Mouse (Mus musculus) liver, embryonic 11.5 days (tissue): ENCODE measurements around the gene Hdac1. TPM values are rescaled to one million over a fixed set of nuclear protein-coding genes. Genes with fewer than 3 reads are reported as not detected.
A peak's percentile ranks its signal among the peaks of the same experiment; 100 is the strongest.

Source experiments
- ATAC-seq: fragments of 200-750 bp; cut with Nextera tagmentation; replicated peaks from 2 replicates; pipeline ENCODE4 v1.8.0; 2017; ENCODE audit warnings: moderate number of reproducible peaks, mild to moderate bottlenecking, moderate TSS enrichment, moderate library complexity; ENCODE audit not compliant: low FRiP score
- DNase-seq: peaks from one replicate; pipeline ENCODE4 v3.0.0-alpha.2; 2017; ENCODE audit warnings: low spot score
- H3K27ac ChIP-seq: fragments of 300-500 bp; sonication (generic); 2 replicates; pipeline ENCODE4 v1.5.1; 2014; ENCODE audit warnings: mild to moderate bottlenecking, low read depth, low read length, control low read depth
- H3K27me3 ChIP-seq: fragments of 300-500 bp; sonication (generic); replicated peaks from 2 replicates; pipeline ENCODE4 v1.6.1; 2014; ENCODE audit warnings: low read length, mixed read lengths; ENCODE audit not compliant: control insufficient read depth, insufficient read depth
- H3K36me3 ChIP-seq: fragments of 300-500 bp; sonication (generic); 2 replicates; pipeline ENCODE4 v1.6.1; 2014; ENCODE audit warnings: mild to moderate bottlenecking, low read length, moderate library complexity, mixed read lengths; ENCODE audit not compliant: control insufficient read depth, insufficient read depth
- H3K4me1 ChIP-seq: fragments of 300-500 bp; sonication (generic); replicated peaks from 2 replicates; pipeline ENCODE4 v1.6.1; 2014; ENCODE audit warnings: low read length, mixed read lengths; ENCODE audit not compliant: control insufficient read depth, insufficient read depth
- H3K4me2 ChIP-seq: fragments of 300-500 bp; sonication (generic); 2 replicates; pipeline ENCODE4 v1.6.1; 2014; ENCODE audit warnings: mild to moderate bottlenecking, control low read depth, moderate library complexity
- H3K4me3 ChIP-seq: fragments of 300-500 bp; sonication (generic); 2 replicates; pipeline ENCODE4 v1.5.1; 2014; ENCODE audit warnings: low read depth, low read length, control low read depth
- H3K9ac ChIP-seq: fragments of 300-500 bp; sonication (generic); 2 replicates; pipeline ENCODE4 v1.6.1; 2014; ENCODE audit warnings: low read depth, low read length, control low read depth
- H3K9me3 ChIP-seq: fragments of 300-500 bp; sonication (generic); 2 replicates; pipeline ENCODE4 v1.6.1; 2016; ENCODE audit warnings: low read length, inconsistent platforms, mixed read lengths; ENCODE audit not compliant: control insufficient read depth
- WGBS: fragments of 180-500 bp; shearing (Covaris S2); extraction: QIAGEN DNeasy Blood & Tissue Kit; methylation state at CpG from one replicate; pipeline ENCODE4 v1.1.7; 2014; 5-methylcytosine and 5-hydroxymethylcytosine counted together
- polyA plus RNA-seq: library from polyadenylated mRNA; unstranded; fragments of >200 nt; fragmentation: Nextera tagmentation; extraction: Ambion mirVana; gene quantifications from 2 replicates; pipeline ENCODE4 v1.2.1, GENCODE M21; 2014

Gene Hdac1
- polyA plus RNA-seq, 1 experiment from 2014 or later: 215 TPM

- Histone ChIP-seq H3K4me1 (no peaks in the 10 kb centered on the region), H3K4me2 (no peak overlapping the region), H3K27ac (no peak overlapping the region), H3K27me3 (no peaks in the 10 kb centered on the region), H3K36me3 (peaks cover 50% of the 10 kb centered on the region), H3K9ac (no peak overlapping the region), H3K9me3 (no peaks in the 10 kb centered on the region), H3K4me3 (no peak overlapping the region)
- WGBS: 88% methylated on average over 3 of the region's 3 CpGs
- ATAC-seq (no peak), DNase-seq (no peak)
Observed at GRCm38 (mm10) chr4:129525889-129526288, 16.6 kb downstream of the Hdac1 start.

DNA sequence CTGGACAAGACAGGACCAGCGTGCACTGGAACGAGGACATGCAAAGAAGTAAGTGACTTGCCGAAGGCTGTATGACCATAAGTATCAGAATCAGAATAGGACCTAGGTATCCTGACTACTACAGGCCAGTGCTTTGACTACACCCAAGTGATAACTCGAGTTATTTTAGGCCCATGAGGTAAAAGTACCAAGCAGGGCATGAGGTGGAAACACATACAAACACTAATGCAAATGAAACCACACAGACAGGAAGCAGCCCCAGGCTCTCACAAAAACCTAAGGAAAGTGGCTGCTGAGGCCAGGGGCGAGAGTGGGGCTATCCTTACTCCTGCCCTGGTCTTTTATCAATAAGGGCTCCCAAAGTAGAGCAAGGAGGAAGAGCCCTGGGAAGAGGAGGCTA lies 17.2 kb downstream of the Hdac1 start:
- no peaks in the 10 kb centered on the region for H3K9me3 ChIP-seq
- no peak overlapping the region for H3K4me2 ChIP-seq
- ATAC-seq: no peak
- no peaks in the 10 kb centered on the region for H3K4me1 ChIP-seq
- H3K4me3 ChIP-seq: no peak overlapping the region
- no peaks in the 10 kb centered on the region for H3K27me3 ChIP-seq
- H3K27ac ChIP-seq: no peak overlapping the region
- 89% methylated on average over 5 of the region's 5 CpGs for WGBS
- no peak for DNase-seq
- H3K9ac ChIP-seq: no peak overlapping the region
- peaks cover 50% of the 10 kb centered on the region for H3K36me3 ChIP-seq

DNA sequence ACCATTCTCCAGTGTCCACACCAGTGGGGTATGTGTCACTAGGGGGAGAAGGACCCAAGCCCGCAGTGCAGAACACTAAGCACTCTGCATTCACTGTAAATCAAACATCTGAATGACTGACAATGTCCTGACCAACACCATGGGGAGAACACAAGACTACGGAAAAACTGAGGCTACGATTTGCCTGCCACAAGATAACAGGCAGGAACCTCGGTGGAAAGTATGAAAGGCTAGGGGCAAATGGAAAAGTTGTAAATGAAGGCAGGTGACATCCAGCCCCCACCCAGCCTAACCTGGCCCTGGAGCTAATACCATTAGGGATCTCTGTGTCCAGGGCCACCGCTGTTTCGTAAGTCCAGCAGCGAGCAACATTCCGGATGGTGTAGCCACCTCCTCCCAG lies 24.0 kb downstream of the Hdac1 start:
- Histone ChIP-seq H3K27ac (no peak overlapping the region), H3K9me3 (no peaks in the 10 kb centered on the region), H3K27me3 (no peaks in the 10 kb centered on the region), H3K9ac (no peak overlapping the region), H3K36me3 (peaks cover 47% of the 10 kb centered on the region), H3K4me1 (no peaks in the 10 kb centered on the region), H3K4me2 (no peak overlapping the region), H3K4me3 (no peak overlapping the region)
- no peak for DNase-seq
- 90% methylated on average over 7 of the region's 8 CpGs for WGBS
- no peak for ATAC-seq

GRCm38 (mm10) chr4:129516925-129517324 lies 25.6 kb downstream of the Hdac1 start:
- DNase-seq: no peak
- Histone ChIP-seq H3K36me3 (peaks cover 33% of the 10 kb centered on the region), H3K9me3 (no peaks in the 10 kb centered on the region), H3K4me1 (peaks cover 9% of the 10 kb centered on the region), H3K27me3 (peaks cover 3% of the 10 kb centered on the region; the same call in 1 of the 2 replicates), H3K4me2 (no peak overlapping the region), H3K27ac (no peak overlapping the region), H3K9ac (no peak overlapping the region), H3K4me3 (no peak overlapping the region)
- no peak for ATAC-seq
- WGBS: 62% methylated on average over 2 of the region's 2 CpGs

DNA sequence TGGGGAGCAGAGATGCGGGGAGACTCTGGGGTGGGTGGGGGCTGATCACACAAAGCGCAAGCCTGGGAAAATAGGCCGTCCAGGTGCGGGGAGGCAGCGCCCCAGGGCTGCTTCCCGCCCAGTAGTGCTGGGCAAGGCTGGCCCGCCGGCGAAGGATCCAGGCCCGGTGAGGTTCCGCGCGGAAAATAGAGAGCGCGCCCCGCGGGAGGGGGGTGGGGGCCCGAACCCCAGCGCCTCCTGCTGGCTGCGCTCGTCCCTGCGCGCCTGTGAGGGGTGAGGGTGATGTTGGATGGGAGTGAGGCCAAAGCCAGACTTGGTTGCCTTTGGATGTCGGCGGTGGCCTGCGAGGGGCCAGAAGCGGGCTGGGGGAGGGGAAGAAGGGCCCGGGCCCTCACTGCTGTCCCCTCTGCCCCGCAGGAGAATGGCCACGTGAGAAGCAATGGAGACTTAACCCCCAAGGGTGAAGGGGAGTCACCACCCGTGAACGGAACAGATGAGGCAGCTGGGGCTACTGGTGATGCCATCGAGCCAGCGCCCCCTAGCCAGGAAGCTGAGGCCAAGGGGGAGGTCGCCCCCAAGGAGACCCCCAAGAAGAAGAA lies 28.1 kb downstream of the Hdac1 start:
- peak overlapping the region; percentile 97 for H3K9ac ChIP-seq
- ATAC-seq (peak; percentile 70), DNase-seq (peak; percentile 80)
- H3K4me2 ChIP-seq: peak overlapping the region; percentile 77
- H3K9me3 ChIP-seq: no peaks in the 10 kb centered on the region
- H3K27ac ChIP-seq: peak overlapping the region; percentile 82
- H3K4me1 ChIP-seq: peaks cover 9% of the 10 kb centered on the region
- peak overlapping the region; percentile 93 for H3K4me3 ChIP-seq
- H3K27me3 ChIP-seq: peaks cover 3% of the 10 kb centered on the region; the same call in 1 of the 2 replicates
- WGBS: 2% methylated on average over 33 of the region's 35 CpGs
- H3K36me3 ChIP-seq: peaks cover 15% of the 10 kb centered on the region; the same call in 1 of the 2 replicates

GRCm38 (mm10) chr4:129513891-129514290 lies 28.6 kb downstream of the Hdac1 start:
- H3K27me3 ChIP-seq: peaks cover 3% of the 10 kb centered on the region; the same call in 1 of the 2 replicates
- WGBS: under 1% methylated on average over 42 of the region's 57 CpGs
- peaks cover 12% of the 10 kb centered on the region; the same call in 1 of the 2 replicates for H3K36me3 ChIP-seq
- DNase-seq: no peak
- H3K4me2 ChIP-seq: peak overlapping the region; percentile 77
- peak overlapping the region; percentile 93 for H3K4me3 ChIP-seq
- peak overlapping the region; percentile 82 for H3K27ac ChIP-seq
- H3K9me3 ChIP-seq: no peaks in the 10 kb centered on the region
- peak overlapping the region; percentile 97 for H3K9ac ChIP-seq
- H3K4me1 ChIP-seq: peaks cover 9% of the 10 kb centered on the region
- ATAC-seq: peak; percentile 40

- DNase-seq (peak; percentile 88), ATAC-seq (peak; percentile 80)
- Histone ChIP-seq H3K27me3 (peaks cover 3% of the 10 kb centered on the region; the same call in 1 of the 2 replicates), H3K27ac (peak within 1 kb of the TSS; percentile 82), H3K36me3 (peaks cover 5% of the 10 kb centered on the region; the same call in 1 of the 2 replicates), H3K4me1 (peaks cover 9% of the 10 kb centered on the region), H3K9ac (peak within 1 kb of the TSS; percentile 97), H3K9me3 (no peaks in the 10 kb centered on the region), H3K4me3 (peak within 1 kb of the TSS; percentile 93), H3K4me2 (peak within 1 kb of the TSS; percentile 77)
- 7% methylated on average over 42 of the region's 47 CpGs for WGBS
Observed at GRCm38 (mm10) chr4:129513086-129513767, 29.3 kb downstream of the Hdac1 start, which contains the start of gene Marcksl1. Gene Marcksl1 (plus strand): TSS chr4:129513581.

DNA sequence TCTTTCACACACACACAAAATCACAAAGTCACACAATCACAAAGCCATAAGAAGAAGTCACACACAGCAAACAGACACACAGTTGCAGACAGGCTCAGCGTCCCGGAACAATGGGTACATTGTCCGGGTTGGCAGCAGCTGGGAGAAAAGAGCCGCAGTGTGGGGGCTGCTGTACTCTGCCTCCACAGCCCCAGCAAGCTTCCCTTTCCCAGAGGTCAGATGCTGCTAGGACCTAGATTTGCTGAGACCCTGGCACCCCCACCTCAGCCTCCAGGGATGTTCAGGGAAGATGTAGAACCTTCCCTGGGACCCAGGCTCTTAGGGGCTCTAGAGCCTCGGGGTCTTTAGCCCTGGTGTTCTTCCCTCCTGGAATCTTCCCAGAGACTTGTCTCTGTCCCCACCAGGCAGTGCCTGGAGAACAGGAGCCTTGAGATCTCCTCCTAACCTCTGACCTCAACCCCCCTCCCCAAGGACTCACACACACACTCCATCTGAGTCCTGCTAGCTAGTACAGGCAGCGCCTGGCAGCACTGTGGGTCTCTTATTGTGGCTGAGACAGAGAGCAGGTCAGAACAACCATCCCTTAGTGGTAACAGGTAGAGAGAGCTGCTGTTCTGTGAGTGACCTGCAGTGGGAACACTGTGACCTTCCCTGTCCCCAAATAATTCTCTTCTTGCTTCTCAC lies 31.0 kb downstream of the Hdac1 start:
- WGBS: 71% methylated on average over 6 of the region's 6 CpGs
- Histone ChIP-seq H3K27me3 (peaks cover 3% of the 10 kb centered on the region; the same call in 1 of the 2 replicates), H3K36me3 (peaks cover 1% of the 10 kb centered on the region; the same call in 1 of the 2 replicates), H3K4me1 (peaks cover 11% of the 10 kb centered on the region), H3K27ac (no peak overlapping the region), H3K9me3 (no peaks in the 10 kb centered on the region), H3K9ac (no peak overlapping the region), H3K4me2 (no peak overlapping the region), H3K4me3 (no peak overlapping the region)
- DNase-seq (no peak), ATAC-seq (no peak)
